Mouse (Mus musculus) left cerebral cortex, postnatal 36 days (tissue): Measurements from ENCODE around the gene Zfp638. TPM values are rescaled to one million over a fixed set of nuclear protein-coding genes. Genes with fewer than 3 reads are reported as not detected.

Experiments
- total RNA-seq, 2 experiments: library from RNA; stranded (reverse); gene quantifications; 2 replicates each; pipeline ENCODE4 v1.2.3; 2021

Zfp638 gene
- total RNA-seq, 2 experiments from 2014 or later = 114 to 154 TPM

Other genes starting within 250 kb of the Zfp638 start
- gene Clec4f, start 210.9 kb upstream of the Zfp638 start, total RNA-seq = not detected
- gene Cd207, start 189.3 kb upstream of the Zfp638 start, total RNA-seq = not detected
- gene Vax2, start 155.8 kb upstream of the Zfp638 start, total RNA-seq = not detected
- gene Atp6v1b1, start 124.1 kb upstream of the Zfp638 start, total RNA-seq = not detected
- gene Ankrd53, start 104.5 kb upstream of the Zfp638 start, total RNA-seq = not detected
- 10 to 100 TPM; 47.0 to 47.9 TPM for gene Tex261, start 91.3 kb upstream of the Zfp638 start, total RNA-seq
- 10 to 100 TPM; 48.4 to 50.1 TPM for gene Nagk, start 72.1 kb upstream of the Zfp638 start, total RNA-seq
- 10 to 100 TPM; 55.0 to 56.6 TPM for gene Paip2b, start 35.4 kb upstream of the Zfp638 start, total RNA-seq
- 1 to 10 TPM; 5.3 TPM for gene Dysf, start 141.5 kb downstream of the Zfp638 start, total RNA-seq